Mouse (Mus musculus) B cell, adult 62 days (primary cell): ENCODE data around the gene Tex19.1. TPM values are rescaled to one million over a fixed set of nuclear protein-coding genes. Genes with fewer than 3 reads are reported as not detected.

Experiments
- total RNA-seq: library from RNA; stranded (reverse); gene quantifications from 4 replicates; pipeline ENCODE4 v1.2.4, GENCODE M21; 2023

Tex19.1 gene
- not detected in 4 replicates for total RNA-seq

GRCm38 (mm10) chr11:121145865-121146264 is at the start of gene Tex19.1:
Gene Tex19.1, plus strand, starts transcription at chr11:121146143.

DNA sequence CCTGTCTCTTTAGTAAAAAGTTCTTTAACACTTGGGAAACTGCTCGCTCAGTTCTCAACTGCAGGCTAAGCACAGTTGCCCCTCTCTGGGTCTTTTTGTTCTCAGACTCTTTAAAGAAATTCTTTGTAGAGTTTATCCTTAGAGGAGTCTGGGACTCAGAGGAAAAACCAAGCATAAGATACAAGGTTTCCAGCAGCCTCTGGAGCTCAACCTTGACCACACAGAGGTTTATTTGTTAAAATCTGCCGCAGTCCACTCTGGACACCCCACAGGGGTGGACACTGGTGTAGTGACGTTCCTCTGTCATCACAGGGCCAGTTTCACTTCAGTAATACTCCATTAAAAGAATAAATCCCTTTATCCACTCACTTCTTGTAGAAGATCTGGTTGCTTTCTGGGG is 27.4 kb upstream of the Tex19.1 start, which contains the start of gene Tex19.2:
TSS of gene Tex19.2 (minus strand) at position 101 of the 400 bp plus-strand sequence.

DNA sequence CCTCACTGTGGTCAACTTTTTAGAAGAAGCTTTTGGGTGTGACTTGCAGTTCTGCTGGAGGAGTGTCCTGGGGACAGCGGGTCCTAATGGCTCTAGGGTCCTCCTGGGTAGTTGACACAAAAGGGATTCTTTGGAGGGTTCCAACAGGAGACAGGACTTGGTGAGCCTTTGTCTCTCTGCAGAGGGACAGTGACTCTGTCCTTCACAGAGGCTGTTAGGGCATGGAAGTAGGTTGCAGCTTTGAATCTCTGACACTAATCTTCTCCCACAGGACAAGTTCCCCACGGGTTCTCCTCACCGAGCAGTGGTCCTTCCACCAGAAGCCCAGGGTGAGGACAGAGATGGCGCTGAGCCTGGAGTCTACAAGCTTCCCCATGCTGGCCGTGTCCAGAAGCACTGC is 14.0 kb downstream of the Tex19.1 start, which contains the start of gene Uts2r:
TSS of gene Uts2r (plus strand) at position 301 of the 400 bp plus-strand sequence.

Other genes starting within 250 kb of the Tex19.1 start
- gene Ccdc57, start 213.3 kb upstream of the Tex19.1 start, total RNA-seq = 0.54 to 1.0 TPM (median 0.88 TPM) in 4 replicates
- 0.95 to 1.4 TPM (median 1.3 TPM) in 4 replicates for gene Slc16a3, start 197.7 kb upstream of the Tex19.1 start, total RNA-seq
- 132 to 152 TPM (median 140 TPM) in 4 replicates for gene Csnk1d, start 154.8 kb upstream of the Tex19.1 start, total RNA-seq
- gene Cd7, start 106.7 kb upstream of the Tex19.1 start, total RNA-seq = 5.7 to 8.3 TPM (median 7.3 TPM) in 4 replicates
- gene Sectm1b, start 82.6 kb upstream of the Tex19.1 start, total RNA-seq = not detected in 4 replicates
- gene Sectm1a, start 64.9 kb upstream of the Tex19.1 start, total RNA-seq = not detected in 4 replicates
- not detected in 4 replicates for gene Tex19.2, start 27.5 kb upstream of the Tex19.1 start, total RNA-seq
- gene Uts2r, start 14.1 kb downstream of the Tex19.1 start, total RNA-seq = not detected in 4 replicates
- gene Hexdc, start 58.3 kb downstream of the Tex19.1 start, total RNA-seq = 14.1 to 17.5 TPM (median 15.9 TPM) in 4 replicates
- 8.8 to 11.3 TPM (median 9.1 TPM) in 4 replicates for gene Ogfod3, start 58.6 kb downstream of the Tex19.1 start, total RNA-seq
- gene Cybc1, start 83.2 kb downstream of the Tex19.1 start, total RNA-seq = 95.7 to 109 TPM (median 107 TPM) in 4 replicates
- 39.7 to 49.5 TPM (median 45.0 TPM) in 4 replicates for gene Narf, start 91.1 kb downstream of the Tex19.1 start, total RNA-seq
- 37.7 to 47.8 TPM (median 40.8 TPM) in 4 replicates for gene Foxk2, start 113.8 kb downstream of the Tex19.1 start, total RNA-seq
- 51.8 to 67.6 TPM (median 56.9 TPM) in 4 replicates for gene Wdr45b, start 208.3 kb downstream of the Tex19.1 start, total RNA-seq
- not detected in 4 replicates for gene Rab40b, start 242.1 kb downstream of the Tex19.1 start, total RNA-seq